Mouse (Mus musculus) liver, embryonic 14.5 days (tissue): ENCODE measurements around the gene Heatr9. TPM values are rescaled to one million over a fixed set of nuclear protein-coding genes. Genes with fewer than 3 reads are reported as not detected.
"Not testable (repeated sequence)": the region's sequence is repeated elsewhere in the genome, so short reads cannot be mapped to it uniquely, and the experiment has no call there.

Experiments
- ATAC-seq: fragments of 200-750 bp; cut with Nextera tagmentation; 2 replicates; pipeline ENCODE4 v1.8.0; 2017; ENCODE audit warnings: moderate number of reproducible peaks, mild to moderate bottlenecking, moderate library complexity; ENCODE audit not compliant: insufficient read depth
- DNase-seq, 3 experiments: peaks; one replicate each; pipeline ENCODE4 v3.0.0-alpha.2; 2012 to 2013; ENCODE audit warnings: low read depth in 3 of 3, low spot score in 3 of 3
- H3K27ac ChIP-seq: fragments of 300-500 bp; sonication (generic); 2 replicates; pipeline ENCODE4 v1.5.1; 2014; ENCODE audit warnings: moderate library complexity, mild to moderate bottlenecking, control low read depth, inconsistent platforms
- H3K27me3 ChIP-seq: fragments of 300-500 bp; sonication (generic); 2 replicates; pipeline ENCODE4 v1.6.1; 2014; ENCODE audit warnings: mild to moderate bottlenecking, low read length, moderate library complexity; ENCODE audit not compliant: control insufficient read depth, insufficient read depth
- H3K36me3 ChIP-seq: fragments of 300-500 bp; sonication (generic); replicated peaks from 2 replicates; pipeline ENCODE4 v1.6.1; 2014; ENCODE audit warnings: low read depth; ENCODE audit not compliant: control insufficient read depth, insufficient read depth
- H3K4me1 ChIP-seq, 2 experiments: fragments of 200-500 bp in 1 of 2; fragments of 300-500 bp in 1 of 2; sonication (generic) in 1 of 2; replicated peaks; 2 replicates each; pipeline ENCODE4 v1.6.1; 2012 to 2014; ENCODE audit warnings: antibody characterized with exemption in 1 of 2, inconsistent platforms in 1 of 2, low read length in 1 of 2; ENCODE audit not compliant: control insufficient read depth in 2 of 2, insufficient read depth in 2 of 2
- H3K4me2 ChIP-seq: fragments of 300-500 bp; sonication (generic); 2 replicates; pipeline ENCODE4 v1.6.1; 2014; ENCODE audit warnings: low read depth, mild to moderate bottlenecking, control low read depth, moderate library complexity
- H3K4me3 ChIP-seq, 2 experiments: fragments of 200-500 bp in 1 of 2; fragments of 300-500 bp in 1 of 2; sonication (generic) in 1 of 2; 2 replicates each; pipeline ENCODE4 v1.5.1; 2012 to 2014; ENCODE audit warnings: low read depth in 2 of 2, low read length in 2 of 2, mild to moderate bottlenecking in 2 of 2, control low read depth in 1 of 2, inconsistent platforms in 1 of 2, moderate library complexity in 1 of 2; ENCODE audit not compliant: insufficient read depth in 1 of 2
- H3K9ac ChIP-seq: fragments of 300-500 bp; sonication (generic); replicated peaks from 2 replicates; pipeline ENCODE4 v1.6.1; 2014; ENCODE audit warnings: mild to moderate bottlenecking, control low read depth, moderate library complexity
- H3K9me3 ChIP-seq: fragments of 300-500 bp; sonication (generic); 2 replicates; pipeline ENCODE4 v1.6.1; 2016; ENCODE audit warnings: low read length, mixed read lengths; ENCODE audit not compliant: control insufficient read depth
- CTCF ChIP-seq: IDR thresholded peaks from 2 replicates; pipeline ENCODE4 v1.5.1; 2016; ENCODE audit warnings: antibody characterized with exemption, low read depth, control low read depth
- EP300 ChIP-seq: IDR thresholded peaks from 2 replicates; pipeline ENCODE4 v1.6.1; 2016; ENCODE audit warnings: antibody characterized with exemption, low read depth
- WGBS: fragments of 180-500 bp; shearing (Covaris S2); extraction: QIAGEN DNeasy Blood & Tissue Kit; methylation state at CpG from one replicate; pipeline ENCODE4 v1.1.7; 2014; ENCODE audit not compliant: insufficient replicate concordance; 5-methylcytosine and 5-hydroxymethylcytosine counted together
- polyA plus RNA-seq, 2 experiments: library from polyadenylated mRNA; depleted of rRNA in 1 of 2; stranded (reverse) in 1 of 2; unstranded in 1 of 2; fragments of >200 nt; fragmentation: Nextera tagmentation in 1 of 2; extraction: Ambion mirVana in 1 of 2; gene quantifications; 2 replicates each; pipeline versions ENCODE4 v1.2.1 to v1.2.3; 2012 to 2014

Gene Heatr9
- polyA plus RNA-seq, 2 experiments = not detected

- ATAC-seq = no peak
- TF ChIP-seq CTCF (no peak), EP300 (no peak)
- 62% methylated on average over 10 of the region's 10 CpGs for WGBS
These were observed 35.1 kb upstream of the Heatr9 start for GRCm38 (mm10) chr11:83557074-83557473.

GRCm38 (mm10) chr11:83556085-83556781, 34.3 kb upstream of the Heatr9 start:
- peak in 1 of 3 experiments; percentile 38 for DNase-seq
- 29% methylated on average over 8 of the region's 8 CpGs for WGBS

More at GRCm38 (mm10) chr11:83557074-83557473, 35.1 kb upstream of the Heatr9 start:
- no peaks in the 10 kb centered on the region for H3K9me3 ChIP-seq
- no peak overlapping the region for H3K4me3 ChIP-seq
- H3K4me1 ChIP-seq = 0 out of 4 replicates have a peak, but pooled peaks cover 0 to 4% of the 10 kb centered on the region in 2 experiments
- no peak for DNase-seq
- no peak overlapping the region for H3K4me2 ChIP-seq
- no peak overlapping the region for H3K27ac ChIP-seq
- H3K9ac ChIP-seq = no peak overlapping the region
- no peaks in the 10 kb centered on the region for H3K27me3 ChIP-seq
- no peaks in the 10 kb centered on the region for H3K36me3 ChIP-seq

GRCm38 (mm10) chr11:83551668-83552067, 29.7 kb upstream of the Heatr9 start:
- Histone ChIP-seq H3K4me2 (no peak overlapping the region), H3K36me3 (no peaks in the 10 kb centered on the region), H3K27ac (no peak overlapping the region), H3K27me3 (no peaks in the 10 kb centered on the region), H3K9me3 (no peaks in the 10 kb centered on the region), H3K4me1 (peaks cover 0 to 2% of the 10 kb centered on the region in 2 experiments; a peak in 1 of 4 replicates), H3K4me3 (no peak overlapping the region), H3K9ac (no peak overlapping the region)
- WGBS = 69% methylated on average over 5 of the region's 5 CpGs
- TF ChIP-seq CTCF (no peak), EP300 (no peak)
- DNase-seq (no peak), ATAC-seq (no peak)

More at GRCm38 (mm10) chr11:83556085-83556781, 34.3 kb upstream of the Heatr9 start:
- Histone ChIP-seq H3K4me3 (no peak overlapping the region), H3K9me3 (no peaks in the 10 kb centered on the region), H3K9ac (no peak overlapping the region), H3K4me2 (no peak overlapping the region), H3K27me3 (no peaks in the 10 kb centered on the region), H3K36me3 (no peaks in the 10 kb centered on the region), H3K4me1 (0 out of 4 replicates have a peak, but pooled peaks cover 0 to 2% of the 10 kb centered on the region in 2 experiments), H3K27ac (no peak overlapping the region)
- no peak for ATAC-seq
- TF ChIP-seq CTCF (peak; percentile 62), EP300 (no peak)

GRCm38 (mm10) chr11:83551037-83551436, 29.1 kb upstream of the Heatr9 start:
- not testable (repeated sequence) for H3K36me3 ChIP-seq, H3K9me3 ChIP-seq, DNase-seq, H3K9ac ChIP-seq, ATAC-seq, H3K4me3 ChIP-seq, H3K27ac ChIP-seq, H3K27me3 ChIP-seq, H3K4me1 ChIP-seq, H3K4me2 ChIP-seq
- 59% methylated on average over 7 of the region's 7 CpGs for WGBS

- Histone ChIP-seq H3K9ac (no peak overlapping the region), H3K36me3 (no peaks in the 10 kb centered on the region), H3K27ac (no peak overlapping the region), H3K9me3 (no peaks in the 10 kb centered on the region), H3K4me1 (no peaks in the 10 kb centered on the region; a peak in 1 of 4 replicates), H3K4me3 (no peak overlapping the region), H3K4me2 (no peak overlapping the region), H3K27me3 (no peaks in the 10 kb centered on the region)
- no peak for ATAC-seq
- DNase-seq = no peak
- TF ChIP-seq CTCF (no peak), EP300 (no peak)
- 7% methylated on average over 5 of the region's 5 CpGs for WGBS
These were observed 28.2 kb upstream of the Heatr9 start for GRCm38 (mm10) chr11:83550186-83550632.
